Mouse (Mus musculus) lung, postnatal 0 days (tissue): ENCODE data around the gene Tsku.

Source experiments
- CTCF ChIP-seq: IDR thresholded peaks from 2 replicates; pipeline ENCODE4 v1.5.1; 2016; ENCODE audit warnings: antibody characterized with exemption, mild to moderate bottlenecking
- EP300 ChIP-seq: IDR thresholded peaks from 2 replicates; pipeline ENCODE4 v1.6.1; 2016; ENCODE audit warnings: antibody characterized with exemption, mild to moderate bottlenecking, control low read depth

GRCm38 (mm10) chr7:98333507-98333906 lies 27.6 kb downstream of the Tsku start:
- TF ChIP-seq CTCF (no peak), EP300 (no peak)
